Mouse (Mus musculus) retina, adult 2 months (tissue): ENCODE results near the gene Heatr6.

Experiments used
- DNase-seq: peaks from one replicate; pipeline ENCODE4 v3.0.0-alpha.2; 2012; ENCODE audit warnings: low read depth, low spot score

Gene Heatr6

GRCm38 (mm10) chr11:83753581-83754181 is at the start of gene Heatr6:
Gene Heatr6, plus strand, starts transcription at chr11:83753696.
- peak; percentile 87 for DNase-seq

- no peak for DNase-seq
These were observed 49.8 kb upstream of the Heatr6 start, which contains the start of gene Wfdc17 for GRCm38 (mm10) chr11:83703705-83704104. Gene Wfdc17, plus strand, starts transcription at chr11:83703991.

- DNase-seq = no peak
These were observed 44.8 kb upstream of the Heatr6 start, which contains the start of gene Wfdc18 for GRCm38 (mm10) chr11:83708715-83709114. Gene Wfdc18, plus strand, starts transcription at chr11:83709015.

GRCm38 (mm10) chr11:83709683-83710082 is 43.8 kb upstream of the Heatr6 start:
- no peak for DNase-seq

- no peak for DNase-seq
These were observed 40.8 kb upstream of the Heatr6 start for GRCm38 (mm10) chr11:83712671-83713070.

- DNase-seq = no peak
These were observed 39.6 kb upstream of the Heatr6 start for GRCm38 (mm10) chr11:83713925-83714324.

GRCm38 (mm10) chr11:83717042-83717665 is 36.3 kb upstream of the Heatr6 start:
- DNase-seq = no peak

- DNase-seq = no peak
These were observed 32.7 kb upstream of the Heatr6 start for GRCm38 (mm10) chr11:83720766-83721165.

- no peak for DNase-seq
These were observed 24.6 kb upstream of the Heatr6 start for GRCm38 (mm10) chr11:83728757-83729432.

GRCm38 (mm10) chr11:83731116-83731515 is 22.4 kb upstream of the Heatr6 start:
- no peak for DNase-seq

GRCm38 (mm10) chr11:83733071-83733640 is 20.3 kb upstream of the Heatr6 start:
- DNase-seq = no peak

GRCm38 (mm10) chr11:83734215-83734614 is 19.3 kb upstream of the Heatr6 start:
- no peak for DNase-seq

- no peak for DNase-seq
These were observed 17.6 kb upstream of the Heatr6 start for GRCm38 (mm10) chr11:83735881-83736280.

- DNase-seq = no peak
These were observed 16.4 kb upstream of the Heatr6 start for GRCm38 (mm10) chr11:83737109-83737558.

GRCm38 (mm10) chr11:83739241-83739640 is 14.3 kb upstream of the Heatr6 start:
- DNase-seq = no peak

- DNase-seq = no peak
These were observed 13.0 kb upstream of the Heatr6 start for GRCm38 (mm10) chr11:83740443-83740991.

- no peak for DNase-seq
These were observed 11.7 kb upstream of the Heatr6 start for GRCm38 (mm10) chr11:83741841-83742240.

GRCm38 (mm10) chr11:83742731-83743355 is 10.7 kb upstream of the Heatr6 start:
- DNase-seq = no peak

- DNase-seq = no peak
These were observed 10.0 kb upstream of the Heatr6 start for GRCm38 (mm10) chr11:83743525-83743924.

- no peak for DNase-seq
These were observed 7.3 kb upstream of the Heatr6 start for GRCm38 (mm10) chr11:83746152-83746551.

- DNase-seq = no peak
These were observed 6.8 kb upstream of the Heatr6 start, which contains the start of gene Wfdc21 for GRCm38 (mm10) chr11:83746681-83747080. Gene Wfdc21, plus strand, starts transcription at chr11:83746940.
